Mouse (Mus musculus) thymus, postnatal 10 days (tissue): ENCODE measurements around the gene Map2k7.
A peak's percentile ranks its signal among the peaks of the same experiment; 100 is the strongest.

Experiments
- DNase-seq, 2 experiments: peaks; one replicate each; pipeline ENCODE4 v3.0.0; 2021; ENCODE audit warnings: low spot score in 2 of 2

Gene Map2k7

DNA sequence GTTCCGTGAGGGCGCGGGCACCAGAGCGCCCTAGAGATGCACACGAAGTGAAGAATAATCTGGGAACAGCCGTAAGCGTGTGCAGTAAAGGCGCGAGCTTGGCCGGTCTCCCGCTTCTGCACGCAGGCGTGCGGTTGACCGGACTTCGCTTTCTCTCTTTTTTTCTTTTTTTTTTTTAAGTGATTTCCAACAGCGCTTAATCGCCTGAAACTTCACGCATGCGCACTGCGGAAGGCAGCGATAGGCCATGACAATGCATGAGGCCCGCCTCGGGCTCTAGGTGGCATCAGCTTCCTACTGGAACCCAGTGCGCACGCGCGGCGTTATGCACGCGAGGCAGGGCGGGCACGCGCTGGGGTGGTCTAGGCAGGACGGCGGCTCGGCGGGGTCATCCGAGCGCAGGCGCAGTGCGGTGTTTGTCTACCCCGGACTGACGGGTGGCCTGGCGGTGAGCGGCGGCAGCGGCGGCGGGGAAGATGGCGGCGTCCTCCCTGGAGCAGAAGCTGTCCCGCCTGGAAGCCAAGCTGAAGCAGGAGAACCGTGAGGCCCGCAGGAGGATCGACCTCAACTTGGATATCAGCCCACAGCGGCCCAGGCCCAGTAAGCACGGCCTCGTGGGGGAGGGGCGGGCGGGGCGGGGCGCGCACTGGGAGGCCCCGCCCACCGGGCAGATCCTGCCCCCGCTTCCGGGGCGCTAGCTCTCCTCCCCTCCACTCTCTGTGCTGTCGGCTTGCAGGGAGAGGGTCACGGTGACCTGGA, at the start of gene Map2k7, which contains the start of gene Gm49320:
Gene Map2k7, plus strand, starts transcription at position 307 of the 759 bp plus-strand sequence.
Gene Gm49320, plus strand, starts transcription at position 432 of the 759 bp plus-strand sequence.
- peak; percentile 100 for DNase-seq

DNA sequence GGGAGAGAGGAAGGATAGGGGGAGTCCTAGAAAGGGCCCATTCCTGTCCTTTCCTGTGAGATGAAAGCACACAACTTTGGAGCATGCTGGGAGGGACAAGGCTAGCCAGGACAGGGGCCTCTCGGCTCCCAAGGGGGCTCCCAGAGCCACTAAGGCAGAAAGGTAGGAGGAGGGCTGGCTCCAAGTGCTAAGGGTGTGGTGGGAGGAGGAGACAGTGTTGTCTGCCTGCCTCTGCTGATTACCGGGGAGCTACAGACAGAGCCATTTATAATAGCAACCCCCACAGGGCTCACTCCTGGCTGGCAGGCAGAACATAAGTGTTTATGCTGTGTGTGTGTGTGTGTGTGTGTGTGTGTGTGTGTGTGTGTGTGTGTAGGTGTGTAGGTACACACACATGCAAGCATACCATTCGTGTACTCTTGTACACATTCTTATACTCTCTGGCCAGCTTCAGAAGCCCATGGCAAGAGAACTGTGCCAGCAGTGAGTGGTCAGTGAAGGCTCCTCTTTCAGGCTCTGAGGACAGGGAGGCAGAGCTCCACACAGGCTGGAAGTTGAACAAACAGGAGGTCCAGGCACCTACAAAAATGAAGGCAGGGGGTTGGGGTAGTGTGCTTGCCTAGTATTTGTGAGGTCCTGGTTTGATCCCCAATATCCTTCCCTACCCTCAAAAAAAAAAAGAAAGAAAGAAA, 49.4 kb upstream of the Map2k7 start:
- DNase-seq, result no peak

DNA sequence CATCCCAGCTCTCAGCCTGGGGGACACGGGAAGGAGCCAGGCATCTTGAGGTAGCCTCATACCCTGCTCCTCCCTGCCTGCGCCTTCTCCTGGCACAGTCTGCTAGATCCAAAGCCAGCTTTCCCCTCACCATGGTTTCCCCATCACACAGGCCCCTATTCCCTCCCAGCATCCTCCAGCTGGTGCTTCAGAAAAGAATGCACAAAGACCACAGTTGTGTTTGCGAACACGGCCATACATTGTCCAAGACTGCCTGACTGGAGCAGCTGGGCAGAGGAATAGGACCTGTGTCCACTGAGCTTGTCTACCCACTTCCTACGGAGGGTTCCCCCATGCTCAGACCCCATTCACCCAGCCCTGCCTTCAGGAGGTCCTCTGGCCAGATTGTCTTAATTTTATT, 46.2 kb upstream of the Map2k7 start:
- no peak for DNase-seq

DNA sequence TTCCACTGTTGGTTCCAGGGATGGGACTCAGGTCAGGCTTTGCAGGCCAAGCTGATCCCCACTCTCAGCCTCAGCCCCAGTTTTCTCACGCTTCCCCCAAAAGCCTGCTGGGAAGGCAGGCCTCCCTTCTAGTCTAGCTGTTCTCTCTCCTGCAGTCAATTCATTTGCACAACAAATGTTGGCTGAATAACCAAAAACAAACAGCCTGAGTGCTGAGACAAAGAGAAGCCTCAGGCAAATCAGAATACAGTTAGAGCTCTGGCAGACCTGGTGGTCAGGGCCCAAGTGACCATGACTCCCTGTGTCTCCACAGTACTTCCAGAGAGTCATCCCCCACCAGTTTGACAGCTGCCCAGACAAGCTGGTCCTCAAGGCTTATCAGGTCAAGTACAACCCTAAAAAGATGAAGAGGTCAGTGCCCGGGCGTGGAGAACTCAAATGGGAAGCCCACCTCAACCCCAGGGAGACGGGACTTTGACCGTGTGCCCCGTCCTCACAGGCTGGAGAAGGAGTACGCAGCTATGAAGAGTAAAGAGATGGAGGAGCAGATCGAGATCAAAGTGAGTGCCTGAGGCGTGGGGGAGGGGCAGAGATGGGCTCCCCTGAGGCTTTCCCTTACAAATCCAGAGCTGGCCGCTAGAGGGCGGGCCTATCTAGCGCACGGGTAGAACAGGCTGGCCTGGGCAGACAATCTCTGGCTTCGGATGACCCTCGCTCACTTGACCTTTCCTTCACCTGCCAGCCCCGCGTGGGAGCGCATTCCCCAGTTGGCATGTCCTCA, 45.5 kb upstream of the Map2k7 start:
- DNase-seq, result peak; percentile 77 to 90

DNA sequence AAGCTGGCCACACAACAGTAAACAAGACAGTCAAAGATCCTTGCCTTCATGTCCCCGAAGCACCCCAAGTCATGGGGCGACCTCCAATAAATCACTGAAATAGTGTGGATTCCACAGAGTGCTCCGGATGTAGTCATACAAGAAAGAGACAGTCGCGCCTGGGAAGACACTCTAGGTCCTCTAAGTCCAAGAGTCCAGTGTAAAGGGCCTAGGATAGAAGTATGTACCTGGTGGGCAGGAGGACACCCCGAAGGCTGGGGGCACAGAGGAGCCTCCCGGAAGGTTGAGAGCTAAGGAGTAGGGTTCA, 45.0 kb upstream of the Map2k7 start:
- DNase-seq, result no peak

DNA sequence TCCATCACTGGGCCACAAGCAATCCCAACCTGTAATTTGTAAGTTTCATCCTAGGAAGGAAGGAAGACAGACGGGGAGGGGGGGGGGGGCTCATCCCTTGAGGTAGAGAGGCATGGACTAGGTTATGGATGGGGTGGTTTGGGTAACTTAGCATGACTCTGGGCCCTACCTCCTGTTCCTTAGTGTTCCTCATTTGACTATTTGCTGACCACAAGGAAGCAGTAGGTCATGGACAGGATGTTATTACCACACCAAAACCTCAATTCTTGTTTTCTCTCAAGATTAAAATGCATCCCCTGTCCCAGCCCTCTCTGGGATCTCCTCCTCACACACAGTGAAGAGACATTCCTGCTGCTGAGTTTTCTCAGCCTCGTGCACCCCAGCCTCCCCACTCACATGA, 37.2 kb upstream of the Map2k7 start:
- DNase-seq, result no peak

DNA sequence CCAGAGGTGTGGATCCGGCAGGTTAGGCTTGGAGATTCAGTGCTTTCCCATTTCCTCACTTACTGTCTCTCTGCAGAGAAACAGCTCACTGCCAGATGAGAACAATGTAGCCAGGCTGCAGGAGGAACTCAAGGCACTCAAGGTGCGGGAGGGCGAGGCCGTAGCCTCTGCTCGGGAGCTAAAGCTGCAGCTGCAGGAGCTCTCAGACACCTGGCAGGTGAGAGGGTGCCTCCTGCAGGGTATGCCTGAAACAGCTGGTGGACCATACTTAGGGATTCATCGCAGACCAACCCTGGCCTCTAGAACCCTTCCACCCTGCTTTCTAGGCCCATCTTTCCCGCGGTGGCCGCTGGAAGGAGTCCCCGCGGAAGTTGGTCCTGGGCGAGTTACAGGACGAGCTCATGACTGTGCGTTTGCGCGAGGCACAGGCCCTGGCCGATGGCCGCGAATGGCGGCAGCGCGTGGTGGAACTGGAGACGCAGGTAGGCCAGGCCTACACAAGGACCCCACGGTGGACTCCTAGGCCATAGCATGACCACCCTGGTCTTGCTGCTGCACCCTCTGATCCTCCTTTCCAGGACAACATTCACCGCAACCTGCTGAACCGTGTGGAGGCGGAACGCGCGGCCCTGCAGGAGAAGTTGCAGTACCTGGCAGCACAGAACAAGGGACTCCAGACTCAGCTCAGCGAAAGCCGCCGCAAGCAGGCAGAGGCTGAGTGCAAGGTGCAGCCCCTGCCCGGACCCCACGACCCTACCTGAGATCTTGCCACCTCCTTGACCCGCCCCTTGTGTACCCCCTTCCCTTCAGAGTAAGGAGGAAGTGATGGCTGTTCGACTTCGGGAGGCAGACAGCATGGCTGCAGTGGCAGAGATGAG, 33.1 kb upstream of the Map2k7 start:
- DNase-seq, result no peak

DNA sequence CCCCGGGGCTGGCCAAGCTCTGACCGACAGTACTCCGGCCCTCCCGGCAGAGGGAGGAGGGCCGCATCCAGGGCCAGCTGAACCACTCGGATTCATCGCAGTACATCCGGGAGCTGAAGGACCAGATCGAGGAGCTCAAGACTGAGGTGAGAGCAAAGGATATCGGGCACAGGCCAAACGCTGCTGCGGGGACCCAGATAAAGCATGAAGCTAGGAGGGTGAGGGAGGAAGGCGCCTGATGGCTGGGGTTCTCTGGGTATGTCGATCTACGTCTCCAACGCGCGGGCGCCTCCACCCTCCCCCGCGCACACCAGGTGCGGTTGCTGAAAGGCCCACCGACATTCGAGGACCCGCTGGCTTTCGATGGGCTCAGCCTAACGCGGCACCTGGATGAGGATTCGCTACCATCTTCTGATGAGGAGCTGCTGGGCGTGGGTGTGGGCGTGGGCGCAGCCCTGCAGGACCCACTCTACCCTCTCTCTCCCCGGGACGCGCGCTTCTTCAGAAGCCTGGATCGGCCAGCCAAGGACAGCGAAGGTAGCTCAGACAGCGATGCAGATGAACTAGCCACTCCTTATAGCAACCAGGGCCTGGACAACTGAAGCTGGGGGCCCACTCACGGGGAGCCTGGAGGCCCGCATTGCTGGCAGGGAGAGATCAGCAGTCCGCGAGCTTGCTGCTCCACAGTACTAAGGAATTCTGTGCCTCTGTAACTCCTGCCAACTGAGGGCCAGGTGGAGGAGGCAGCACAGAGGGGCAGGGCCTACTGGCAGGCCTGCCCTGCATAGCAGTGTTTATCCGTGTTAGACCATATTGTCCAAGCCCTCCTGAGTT, 32.1 kb upstream of the Map2k7 start:
- peak in 1 of 2 experiments; percentile 8 for DNase-seq

DNA sequence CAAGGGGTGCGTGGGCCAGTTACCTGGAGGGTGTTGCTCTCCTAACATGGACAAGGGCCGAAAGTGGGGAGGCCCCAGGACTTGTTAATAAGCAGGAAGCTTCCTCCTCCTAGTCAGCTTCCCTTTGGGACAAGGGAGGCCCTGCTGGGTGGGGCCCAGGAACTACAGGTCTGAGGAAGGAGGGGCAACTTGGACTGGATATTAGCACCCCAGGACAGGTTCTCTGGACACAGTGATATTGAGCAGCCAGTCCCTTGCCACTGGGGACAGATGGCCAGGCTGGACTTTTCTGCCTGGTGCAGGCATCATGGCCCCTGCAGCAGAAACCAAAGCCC, 31.6 kb upstream of the Map2k7 start:
- no peak for DNase-seq

DNA sequence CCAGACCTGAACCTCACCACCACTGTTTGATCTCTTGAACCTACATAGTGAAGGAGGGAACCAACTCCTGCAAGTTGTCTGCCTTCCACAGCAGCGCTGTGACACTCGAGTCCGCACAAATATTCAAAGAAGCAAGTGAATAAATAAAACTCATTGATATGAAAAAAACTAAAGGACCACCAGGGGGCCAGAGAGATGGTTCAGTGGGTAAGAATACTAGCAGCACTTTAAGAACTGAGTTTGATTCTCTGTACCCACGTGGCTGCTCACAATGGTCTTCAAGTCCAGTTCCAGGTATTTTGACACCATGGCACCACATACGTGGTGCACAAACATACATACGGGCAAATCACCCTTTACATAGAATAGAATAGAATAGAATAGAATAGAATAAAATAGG, 27.4 kb upstream of the Map2k7 start:
- DNase-seq, result no peak

DNA sequence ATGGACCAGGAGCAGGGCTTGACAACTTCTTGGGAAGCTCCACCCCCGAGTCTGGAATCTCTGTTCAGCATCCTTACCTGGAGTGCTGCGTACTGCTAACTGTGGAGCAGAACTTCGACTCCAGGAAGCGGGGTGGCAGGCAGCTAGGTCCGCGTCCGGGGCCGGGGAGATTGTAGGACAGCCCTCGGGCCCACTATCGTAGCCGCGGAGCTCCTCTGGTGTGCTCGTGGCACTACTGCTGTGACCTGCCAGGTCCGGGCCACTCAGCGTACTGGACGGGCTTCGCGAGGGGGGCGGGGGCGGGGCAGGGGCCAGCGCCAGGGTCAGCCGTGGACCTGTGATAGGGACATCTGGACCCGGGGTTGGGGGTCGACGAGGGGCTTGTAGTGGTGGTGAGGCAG, 25.7 kb upstream of the Map2k7 start:
- DNase-seq, result no peak

DNA sequence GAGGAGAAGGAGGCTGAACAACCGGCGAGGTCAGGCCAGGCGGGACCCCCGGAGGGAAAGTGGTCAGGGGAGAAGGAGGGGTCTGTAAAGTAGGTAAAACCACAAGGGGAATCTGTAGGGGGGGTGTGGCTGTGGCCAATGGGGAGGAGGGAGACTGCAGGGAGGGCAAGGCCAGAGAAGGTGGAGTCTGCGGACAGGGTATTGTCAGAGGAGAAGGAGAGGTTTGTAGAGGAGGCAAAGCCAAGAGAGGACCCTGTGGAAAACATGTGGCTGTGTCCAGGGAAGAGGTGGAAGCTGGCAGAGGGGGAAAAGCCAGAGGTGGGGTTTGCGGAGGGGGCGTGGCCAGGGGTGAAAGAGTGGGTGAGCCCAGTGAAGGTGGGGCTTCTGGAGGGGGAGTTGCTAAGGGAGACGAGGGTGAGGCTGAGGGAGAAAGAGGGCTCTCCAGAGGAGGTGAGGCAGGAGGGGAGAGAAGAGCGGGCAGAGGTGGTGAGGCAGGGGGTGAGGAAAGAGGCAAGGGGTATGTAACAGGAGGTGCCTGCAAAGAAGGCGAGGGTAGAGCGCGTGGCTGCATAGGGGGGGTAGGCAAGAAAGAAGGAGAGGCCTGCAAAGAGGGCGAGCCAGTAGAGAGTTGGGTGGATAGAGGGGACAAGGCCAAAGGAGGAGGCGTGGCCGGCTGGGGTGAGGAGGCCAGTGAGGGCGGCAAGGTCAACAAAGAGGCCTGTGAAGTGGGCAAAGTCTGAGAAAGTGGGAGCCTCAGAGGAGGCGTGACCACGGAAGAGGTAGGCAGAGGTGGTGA, 25.1 kb upstream of the Map2k7 start:
- DNase-seq, result peak; percentile 46

DNA sequence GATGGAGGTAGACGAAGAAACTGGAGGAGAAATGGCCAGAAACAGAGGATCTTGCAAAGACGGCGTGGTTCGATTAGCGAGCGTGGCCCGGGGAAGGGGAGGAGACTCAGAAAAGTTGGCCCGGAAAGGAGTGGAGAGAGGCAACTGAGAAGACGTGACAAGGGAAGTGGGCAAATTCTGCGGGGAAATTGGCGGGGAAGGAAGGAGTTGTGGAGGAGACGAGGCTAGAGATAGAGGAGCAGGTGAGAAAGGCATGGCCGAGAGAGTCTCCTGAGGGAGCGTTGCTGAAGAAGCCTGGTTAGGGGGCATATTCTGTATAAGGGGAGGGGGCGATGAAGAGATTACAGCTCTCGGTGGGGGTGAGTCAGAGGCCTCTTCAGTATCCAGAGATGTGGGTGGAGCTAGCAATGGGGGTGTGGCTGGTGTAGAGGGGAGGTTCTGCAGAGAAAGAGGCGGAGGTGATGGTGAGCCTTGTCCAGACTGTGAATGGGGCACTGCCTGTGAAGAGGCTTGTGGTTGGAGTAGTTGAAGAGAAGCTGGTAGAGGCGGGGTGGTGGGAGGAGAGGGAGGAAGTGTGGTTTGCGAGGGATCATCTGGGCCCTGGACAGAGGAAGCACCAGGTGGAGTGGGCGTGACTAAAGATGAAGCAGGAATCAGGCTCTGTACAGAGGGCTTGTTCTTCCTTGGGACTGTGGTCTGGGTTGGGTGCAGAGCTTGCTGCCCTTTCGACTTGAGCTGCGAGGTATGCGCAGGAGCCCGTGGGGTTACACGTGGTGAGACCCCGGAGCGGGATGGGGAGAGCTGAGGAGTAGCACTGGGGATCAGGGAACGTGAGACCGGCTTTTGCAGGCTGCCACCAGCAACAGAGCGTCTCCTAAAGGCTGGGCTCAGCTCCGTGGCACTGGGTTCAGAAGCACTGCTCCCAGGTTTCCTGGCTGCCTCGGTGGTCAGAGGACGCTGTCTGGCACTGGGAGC, 24.2 kb upstream of the Map2k7 start:
- DNase-seq, result peak in 1 of 2 experiments; percentile 26

DNA sequence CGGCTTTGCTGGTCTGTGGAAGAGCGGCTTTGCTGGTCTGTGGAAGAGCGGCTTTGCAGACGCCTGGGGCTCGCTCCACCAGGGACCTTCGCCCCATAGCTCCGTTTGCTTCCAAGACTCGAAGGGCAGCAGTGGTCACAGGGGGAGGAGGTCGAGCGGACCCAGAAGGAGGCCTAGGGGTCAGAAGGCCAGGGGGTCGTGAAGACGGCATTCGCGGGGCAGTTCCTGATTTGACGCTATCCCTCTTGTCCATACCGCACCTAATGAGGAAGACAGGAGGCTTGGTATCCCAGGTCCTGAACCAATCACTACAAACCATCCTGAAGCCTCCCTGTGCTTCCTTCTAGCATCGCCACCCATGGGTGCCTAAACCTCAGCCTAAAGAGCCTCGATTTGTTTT, 22.2 kb upstream of the Map2k7 start:
- no peak for DNase-seq

DNA sequence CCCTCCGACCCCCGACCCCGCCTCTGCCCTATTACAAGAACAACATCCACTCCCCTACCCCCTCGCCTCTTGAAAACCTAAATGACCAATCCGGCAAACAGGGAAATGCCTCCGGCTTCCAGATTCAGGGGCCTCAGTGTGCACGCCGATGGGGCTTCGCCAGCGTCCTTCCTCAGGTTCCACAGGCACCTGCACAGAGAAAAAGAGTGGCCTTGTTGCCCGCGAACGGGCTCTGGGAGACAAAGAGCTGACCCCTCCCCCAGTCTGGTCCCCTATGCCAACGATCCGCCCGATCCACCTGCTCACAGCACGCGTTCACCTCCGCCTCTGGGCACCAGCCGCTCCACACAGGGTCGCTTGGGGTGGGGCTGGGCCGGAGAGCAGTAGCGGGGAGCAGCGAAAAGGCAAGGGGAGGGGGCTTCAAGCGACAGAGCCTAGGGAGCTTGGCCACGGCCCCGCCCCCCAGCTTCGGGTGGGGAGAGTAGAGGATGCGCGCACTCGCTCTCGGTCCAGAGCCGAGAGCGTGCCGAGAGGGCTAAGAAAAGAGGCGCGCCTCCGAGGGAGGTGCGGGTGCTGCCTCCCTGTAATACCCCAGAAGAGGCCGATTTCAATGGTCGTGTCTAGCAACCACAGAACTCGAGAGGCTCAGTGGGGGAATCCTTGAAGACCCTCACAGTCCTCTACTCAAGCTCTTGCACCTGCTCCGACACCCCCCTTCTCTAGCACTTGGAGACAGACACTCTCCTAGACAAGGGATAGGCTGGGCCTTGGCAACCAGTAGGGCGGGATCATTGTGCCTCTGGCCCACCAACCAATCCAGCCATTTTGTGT, 21.5 kb upstream of the Map2k7 start, which contains the start of gene Prr36:
Gene Prr36, minus strand, starts transcription at position 669 of the 831 bp plus-strand sequence.
- DNase-seq, result no peak

DNA sequence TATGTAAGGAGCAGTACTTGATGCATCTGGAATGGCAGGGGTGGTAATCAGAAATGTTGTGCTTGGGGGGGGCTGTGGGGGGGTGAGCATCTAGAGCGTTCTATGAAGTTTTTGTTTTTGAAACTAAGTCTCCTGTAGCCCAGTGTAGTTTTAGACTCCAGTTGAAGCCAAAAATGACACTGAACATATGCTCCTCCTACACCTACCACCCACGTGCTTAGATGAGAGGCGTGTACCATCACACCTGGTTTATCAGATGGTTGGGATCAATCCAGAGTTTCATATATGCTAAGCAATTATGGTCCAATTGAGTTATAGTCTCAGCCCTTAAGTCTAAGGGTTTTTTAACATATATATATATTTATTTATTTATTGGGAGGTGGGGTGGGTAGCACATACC, 18.9 kb upstream of the Map2k7 start:
- no peak for DNase-seq

DNA sequence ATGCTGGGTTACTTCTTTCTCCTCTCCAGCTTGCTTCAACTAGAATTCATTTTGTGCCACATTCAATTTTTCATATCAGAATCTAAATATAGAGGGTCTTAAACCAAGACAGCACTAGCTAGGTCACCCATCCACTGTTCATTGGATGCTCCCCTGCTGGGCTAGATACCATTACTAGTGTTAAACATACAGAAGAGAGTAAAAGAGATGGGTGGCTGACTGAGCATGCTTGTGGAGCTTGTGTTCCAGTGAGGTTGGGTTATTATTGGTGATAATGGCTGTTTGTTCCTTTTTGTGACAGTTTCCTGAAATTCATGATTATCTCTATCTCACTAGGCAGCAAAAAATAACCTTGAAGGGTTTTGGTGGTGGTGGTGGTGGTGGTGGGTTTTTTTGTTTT, 16.5 kb upstream of the Map2k7 start:
- DNase-seq, result no peak

DNA sequence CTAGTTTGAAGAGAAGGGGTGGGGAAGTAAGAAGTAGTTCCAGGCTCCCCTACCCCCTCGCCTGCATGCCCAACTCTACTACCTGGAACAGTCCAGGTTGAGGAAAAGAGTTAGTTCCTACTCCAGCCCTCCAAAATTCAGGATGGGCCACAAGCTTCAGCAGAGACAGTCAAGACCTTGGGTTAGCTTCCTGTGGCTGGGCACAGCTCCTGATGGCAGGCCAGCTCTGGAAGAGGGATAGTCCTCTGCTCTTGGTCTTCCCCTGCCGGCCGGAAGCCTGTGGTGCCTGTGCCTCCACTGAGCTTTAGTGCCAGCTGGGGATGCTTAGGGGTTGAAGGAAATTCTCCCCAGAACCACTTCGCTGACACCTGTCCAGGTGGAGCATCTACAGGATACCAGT, 12.2 kb upstream of the Map2k7 start:
- no peak for DNase-seq
